Mouse (Mus musculus) G1E (cell line): ENCODE measurements around the gene Per3. TPM values are rescaled to one million over a fixed set of nuclear protein-coding genes. Genes with fewer than 3 reads are reported as not detected.

Source experiments
- ATAC-seq: 2 replicates; pipeline ENCODE4 v1.8.0; 2016; ENCODE audit warnings: mild to moderate bottlenecking; ENCODE audit not compliant: insufficient number of reproducible peaks, poor library complexity, low FRiP score, severe bottlenecking; ENCODE audit errors: extremely low read depth
- DNase-seq: peaks from one replicate; pipeline ENCODE4 v3.0.0; 2012; ENCODE audit warnings: low spot score
- H3K27me3 ChIP-seq: 2 replicates; pipeline ENCODE4 v1.6.1; 2012; ENCODE audit warnings: mild to moderate bottlenecking, low read length, inconsistent platforms; ENCODE audit not compliant: insufficient read depth
- H3K36me3 ChIP-seq: replicated peaks from 2 replicates; pipeline ENCODE3; 2012; ENCODE audit warnings: mild to moderate bottlenecking, inconsistent platforms
- H3K4me1 ChIP-seq: 2 replicates; pipeline ENCODE4 v1.6.1; 2012; ENCODE audit warnings: low read depth, low read length, inconsistent platforms, mixed read lengths; ENCODE audit not compliant: insufficient read depth
- H3K4me3 ChIP-seq: 2 replicates; pipeline ENCODE4 v1.5.1; 2012; ENCODE audit warnings: low read depth, mild to moderate bottlenecking, inconsistent platforms, low read length, moderate library complexity, mixed read lengths
- H3K9me3 ChIP-seq: replicated peaks from 2 replicates; pipeline ENCODE4 v1.6.1; 2012; ENCODE audit warnings: inconsistent platforms
- CTCF ChIP-seq: IDR thresholded peaks from 2 replicates; pipeline ENCODE4 v1.5.1; 2012; ENCODE audit warnings: low read depth, low read length, inconsistent platforms, mixed read lengths
- GATA1 ChIP-seq: IDR thresholded peaks from 2 replicates; pipeline ENCODE4 v1.6.1; 2012; ENCODE audit warnings: borderline replicate concordance, low read length, inconsistent platforms, mixed read lengths
- GATA2 ChIP-seq: IDR thresholded peaks from 2 replicates; pipeline ENCODE4 v1.6.1; 2012; ENCODE audit warnings: low read depth, low read length, inconsistent platforms, borderline replicate concordance
- POLR2AphosphoS5 ChIP-seq: IDR thresholded peaks from 2 replicates; pipeline ENCODE4 v1.6.1; 2012; ENCODE audit warnings: low read depth, low read length, inconsistent platforms; ENCODE audit not compliant: insufficient replicate concordance
- TAL1 ChIP-seq: conservative IDR thresholded peaks from 2 replicates; pipeline ENCODE4 v1.6.1; 2012; ENCODE audit warnings: low read depth, low read length, inconsistent platforms, mixed read lengths
- polyA plus RNA-seq: library from polyadenylated mRNA; stranded (reverse); fragments of >175 nt; gene quantifications from 2 replicates; pipeline ENCODE4 v1.2.3, GENCODE M21; 2012
- total RNA-seq, 2 experiments: library from RNA; stranded (forward) in 1 of 2; stranded (reverse) in 1 of 2; fragments of 200-1000 nt in 1 of 2; fragments of >200 nt in 1 of 2; fragmentation: Nextera tagmentation in 1 of 2; gene quantifications; 2 replicates each; pipeline ENCODE4 v1.2.3; 2014 to 2017

Gene Per3
- total and polyA plus RNA-seq, 3 experiments = 1.6 to 8.3 (median 3.3) TPM

DNA sequence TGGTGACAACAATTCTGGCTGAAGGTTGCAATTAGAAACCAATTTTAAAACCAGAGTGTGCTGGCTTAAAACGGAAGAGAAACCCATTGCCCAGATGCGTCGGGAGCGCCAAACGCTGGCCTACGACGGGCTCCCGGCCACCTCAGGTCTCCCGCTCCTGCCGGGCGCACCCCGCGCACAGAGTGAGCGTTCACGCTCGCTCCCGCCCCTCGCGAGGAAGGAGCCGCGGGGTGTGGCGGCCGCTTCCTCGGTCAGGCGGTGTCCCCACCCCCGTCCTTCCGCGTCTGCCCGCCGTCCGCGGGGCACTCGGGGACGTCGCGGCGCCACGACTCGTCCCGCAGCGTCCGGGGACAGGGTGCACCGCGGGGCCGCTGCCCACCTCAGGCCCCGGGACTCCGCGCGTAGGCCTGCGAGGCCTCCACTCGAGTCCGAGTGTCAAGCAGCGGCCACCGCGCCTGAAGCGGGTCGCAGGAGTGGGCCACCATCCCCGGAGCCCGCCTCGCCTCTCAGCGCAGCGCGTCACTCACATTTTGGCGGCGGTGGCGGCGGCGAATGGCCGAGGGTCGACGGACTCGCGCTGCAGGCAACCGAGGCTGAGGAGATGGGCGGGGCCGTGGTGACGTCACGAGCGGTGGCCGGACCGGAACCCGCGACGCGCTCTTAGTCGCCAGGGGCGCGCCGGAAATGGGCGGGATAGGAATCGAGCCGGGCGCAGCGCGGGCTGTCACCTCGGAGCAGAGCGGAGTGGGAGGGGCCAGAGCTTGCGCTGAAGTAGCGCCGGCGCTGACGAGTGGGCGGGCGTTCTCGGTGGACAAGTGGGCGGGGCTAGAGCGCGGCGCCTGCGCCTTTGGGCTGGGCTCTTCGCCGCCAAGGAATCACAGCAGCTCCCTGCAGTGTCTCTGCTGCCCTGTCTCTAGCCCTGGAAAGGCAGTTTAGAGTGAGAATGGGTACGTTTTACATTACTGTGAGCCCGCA, 13.2 kb upstream of the Per3 start, which contains the start of gene Vamp3:
Gene Vamp3, minus strand, starts transcription at position 617 of the 975 bp plus-strand sequence.
- peak within 1 kb of the TSS; percentile 98 for H3K4me3 ChIP-seq
- peaks cover 22% of the 10 kb centered on the region for H3K9me3 ChIP-seq
- no peak for TF ChIP-seq GATA2
- TF ChIP-seq CTCF = no peak
- TF ChIP-seq TAL1 = no peak
- TF ChIP-seq GATA1 = no peak
- H3K27me3 ChIP-seq = peaks cover 2% of the 10 kb centered on the region; the same call in 1 of the 2 replicates
- H3K4me1 ChIP-seq = peaks cover 13% of the 10 kb centered on the region
- ATAC-seq = peak; percentile 97
- DNase-seq = peak; percentile 91
- peaks cover 29% of the 10 kb centered on the region for H3K36me3 ChIP-seq

DNA sequence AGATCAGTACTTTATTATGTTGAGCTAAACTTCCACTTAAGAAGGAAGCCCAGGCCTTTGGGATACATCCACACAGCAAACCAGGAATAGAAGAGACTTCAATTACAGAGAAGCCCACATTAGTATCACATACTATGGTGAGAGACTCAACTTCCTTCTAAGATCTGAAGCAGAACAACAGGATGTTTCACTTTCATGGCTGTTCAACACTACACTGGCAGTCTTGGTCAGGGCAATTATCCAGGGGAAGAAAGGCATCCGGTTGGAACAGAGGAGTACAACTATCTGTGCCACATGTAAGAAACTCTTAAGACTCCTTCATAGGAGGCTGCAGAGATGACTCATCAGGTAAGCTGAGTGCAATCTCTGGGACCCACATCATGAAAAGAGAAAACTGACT, 6.7 kb upstream of the Per3 start:
- no peak overlapping the region for H3K4me3 ChIP-seq
- H3K36me3 ChIP-seq = peaks cover 83% of the 10 kb centered on the region
- TF ChIP-seq TAL1 (no peak), POLR2AphosphoS5 (no peak), GATA2 (no peak), GATA1 (no peak), CTCF (no peak)
- DNase-seq (no peak), ATAC-seq (no peak)
- no peaks in the 10 kb centered on the region for H3K27me3 ChIP-seq
- H3K4me1 ChIP-seq = peaks cover 4% of the 10 kb centered on the region; the same call in 1 of the 2 replicates
- no peaks in the 10 kb centered on the region for H3K9me3 ChIP-seq

DNA sequence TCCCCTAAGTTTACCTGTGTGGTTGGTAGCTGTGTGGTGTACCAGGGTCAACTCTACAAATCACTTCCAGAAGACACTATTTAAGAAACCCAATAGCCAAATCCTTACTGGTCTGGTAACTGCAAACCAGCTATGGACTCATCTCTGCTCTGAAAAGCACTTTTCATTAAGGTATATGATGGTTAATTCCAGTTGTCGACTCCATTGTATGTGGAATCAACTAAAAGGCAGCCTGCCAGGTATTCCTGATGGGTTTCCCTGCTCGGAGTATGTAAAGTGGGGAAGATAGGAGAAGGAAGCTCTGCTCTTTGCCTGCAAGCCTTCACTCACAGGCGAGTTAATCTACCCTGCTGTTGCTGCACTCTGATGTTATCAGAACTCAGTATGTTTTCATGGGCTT, 2.1 kb upstream of the Per3 start:
- H3K4me1 ChIP-seq = peaks cover 16% of the 10 kb centered on the region
- H3K27me3 ChIP-seq = no peaks in the 10 kb centered on the region
- DNase-seq (no peak), ATAC-seq (no peak)
- no peak overlapping the region for H3K4me3 ChIP-seq
- no peaks in the 10 kb centered on the region for H3K9me3 ChIP-seq
- H3K36me3 ChIP-seq = peaks cover 52% of the 10 kb centered on the region
- TF ChIP-seq TAL1 = no peak
- TF ChIP-seq POLR2AphosphoS5 = no peak
- no peak for TF ChIP-seq GATA1
- TF ChIP-seq GATA2 = no peak
- no peak for TF ChIP-seq CTCF

DNA sequence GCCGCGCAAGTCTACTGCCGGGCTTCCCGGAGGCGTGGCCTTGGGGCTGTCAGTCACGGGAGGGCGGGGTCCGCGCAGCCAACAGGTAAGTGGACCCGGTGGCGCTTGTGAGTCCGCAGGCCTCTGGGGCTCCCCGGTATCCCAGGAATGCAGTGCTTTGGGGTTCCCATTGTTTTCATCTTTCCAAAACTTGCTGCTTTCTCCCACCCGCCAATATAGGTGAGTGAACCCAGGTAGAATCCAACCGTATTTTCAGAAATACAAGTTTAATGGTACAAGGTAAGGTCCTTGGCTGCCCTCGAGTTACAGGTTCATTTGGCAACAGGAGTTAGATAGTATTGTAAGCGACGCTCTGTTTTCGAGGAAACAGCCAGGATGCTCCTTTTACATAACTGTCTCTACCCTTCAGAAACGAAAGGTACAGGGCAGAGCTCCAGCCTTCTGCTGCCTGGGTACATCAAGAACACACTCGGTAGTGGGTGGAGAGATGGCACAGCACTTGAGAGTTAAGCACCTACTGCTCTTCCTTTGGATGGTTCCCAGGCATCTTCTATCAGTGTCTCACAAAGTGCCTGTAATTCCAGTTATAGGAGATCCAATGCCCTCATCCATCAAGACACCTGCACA, 592 bp upstream of the Per3 start:
- no peak for ATAC-seq

DNA sequence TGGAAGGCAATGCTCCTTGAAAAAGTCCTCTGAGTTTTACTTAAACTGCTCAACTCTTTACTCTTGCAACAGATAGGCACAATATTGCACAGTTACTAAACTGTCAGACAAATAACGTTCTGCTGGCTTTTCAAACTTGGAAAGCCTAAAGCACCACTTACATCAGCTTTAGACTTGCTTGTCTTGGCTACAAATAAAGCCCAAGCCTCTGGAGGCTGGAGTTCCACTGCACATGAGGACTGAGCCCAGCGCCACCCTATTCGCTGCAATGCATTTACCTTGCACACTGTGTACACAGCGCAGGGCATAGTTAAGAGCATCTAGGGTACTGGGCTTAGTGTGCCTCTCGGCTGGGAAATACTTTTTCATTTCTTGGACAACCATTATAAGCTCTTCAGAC, 1.2 kb downstream of the Per3 start:
- TF ChIP-seq GATA1 (no peak), TAL1 (no peak), CTCF (no peak), POLR2AphosphoS5 (no peak), GATA2 (no peak)
- H3K4me1 ChIP-seq = peaks cover 16% of the 10 kb centered on the region
- DNase-seq (no peak), ATAC-seq (no peak)
- no peaks in the 10 kb centered on the region for H3K9me3 ChIP-seq
- peaks cover 29% of the 10 kb centered on the region for H3K36me3 ChIP-seq
- no peaks in the 10 kb centered on the region for H3K27me3 ChIP-seq
- no peak overlapping the region; the same call in 1 of the 2 replicates for H3K4me3 ChIP-seq

More for the DNA sequence above, 592 bp upstream of the Per3 start:
- no peaks in the 10 kb centered on the region for H3K9me3 ChIP-seq
- peaks cover 42% of the 10 kb centered on the region for H3K36me3 ChIP-seq
- peak overlapping the region; percentile 73 for H3K4me3 ChIP-seq
- H3K27me3 ChIP-seq = no peaks in the 10 kb centered on the region
- no peak for TF ChIP-seq GATA1
- TF ChIP-seq POLR2AphosphoS5 = no peak
- TF ChIP-seq TAL1 = no peak
- no peak for TF ChIP-seq GATA2
- no peak for TF ChIP-seq CTCF
- DNase-seq = no peak
- H3K4me1 ChIP-seq = peaks cover 16% of the 10 kb centered on the region

DNA sequence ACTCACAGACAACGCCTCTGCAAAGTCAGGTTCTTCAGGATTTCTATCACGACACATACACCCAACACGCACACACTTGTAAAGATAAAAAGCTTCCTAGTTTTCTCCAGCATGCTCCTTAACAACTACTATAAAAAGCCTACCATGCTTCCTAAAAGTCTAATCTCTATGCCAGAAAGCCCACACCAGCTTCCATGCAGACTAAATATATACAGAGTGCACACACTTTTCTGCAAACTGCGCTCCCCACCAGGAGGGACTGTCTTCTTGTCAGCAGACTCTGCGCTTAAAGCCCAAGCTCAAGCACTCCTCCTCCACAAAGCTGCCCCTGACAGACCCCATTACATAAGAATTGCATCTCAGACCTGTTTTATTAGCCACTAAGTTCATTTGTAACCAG, 3.0 kb downstream of the Per3 start:
- peaks cover 21% of the 10 kb centered on the region for H3K4me1 ChIP-seq
- TF ChIP-seq GATA2 = no peak
- TF ChIP-seq GATA1 = no peak
- TF ChIP-seq TAL1 = no peak
- no peak for TF ChIP-seq POLR2AphosphoS5
- no peak for TF ChIP-seq CTCF
- H3K9me3 ChIP-seq = no peaks in the 10 kb centered on the region
- no peaks in the 10 kb centered on the region for H3K27me3 ChIP-seq
- H3K36me3 ChIP-seq = peaks cover 22% of the 10 kb centered on the region
- ATAC-seq (no peak), DNase-seq (no peak)
- H3K4me3 ChIP-seq = no peak overlapping the region
